Mouse (Mus musculus): Measurements from ENCODE around the gene Tango2.

Gene Tango2

DNA sequence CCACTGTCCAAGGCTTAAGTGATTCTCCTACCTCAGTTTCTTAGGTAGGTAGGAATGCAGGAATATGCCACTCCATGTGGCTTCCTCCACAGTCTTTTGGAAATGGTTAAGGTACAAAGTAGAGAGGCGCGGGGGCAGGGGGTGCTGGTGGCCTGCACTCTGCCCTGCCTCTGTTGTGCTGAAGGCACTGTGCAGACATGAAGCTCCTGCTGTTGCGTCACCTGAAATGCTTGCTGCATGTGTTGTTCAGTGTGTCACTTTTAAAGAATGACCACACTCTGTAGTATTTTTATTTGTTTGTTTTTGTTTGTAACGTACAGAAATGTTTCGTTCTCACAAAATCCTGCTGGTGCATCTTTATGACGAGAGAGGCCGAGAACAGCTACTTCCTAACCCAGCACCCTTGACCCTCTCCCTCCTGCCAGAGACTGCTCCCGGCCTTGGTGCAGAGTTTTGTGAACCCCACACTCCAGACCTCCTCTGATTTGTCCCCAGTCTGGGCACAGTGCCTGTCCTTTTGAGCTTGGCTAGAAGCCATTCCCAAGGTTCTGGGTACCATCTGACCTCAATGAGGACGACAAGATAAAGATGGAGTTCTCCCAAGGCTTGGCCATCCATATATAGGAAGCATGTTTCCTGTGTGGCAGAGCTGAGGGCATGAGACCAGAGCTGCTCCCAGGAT, 35.3 kb upstream of the Tango2 start:
- DNase-seq: peak; percentile 60 to 69

DNA sequence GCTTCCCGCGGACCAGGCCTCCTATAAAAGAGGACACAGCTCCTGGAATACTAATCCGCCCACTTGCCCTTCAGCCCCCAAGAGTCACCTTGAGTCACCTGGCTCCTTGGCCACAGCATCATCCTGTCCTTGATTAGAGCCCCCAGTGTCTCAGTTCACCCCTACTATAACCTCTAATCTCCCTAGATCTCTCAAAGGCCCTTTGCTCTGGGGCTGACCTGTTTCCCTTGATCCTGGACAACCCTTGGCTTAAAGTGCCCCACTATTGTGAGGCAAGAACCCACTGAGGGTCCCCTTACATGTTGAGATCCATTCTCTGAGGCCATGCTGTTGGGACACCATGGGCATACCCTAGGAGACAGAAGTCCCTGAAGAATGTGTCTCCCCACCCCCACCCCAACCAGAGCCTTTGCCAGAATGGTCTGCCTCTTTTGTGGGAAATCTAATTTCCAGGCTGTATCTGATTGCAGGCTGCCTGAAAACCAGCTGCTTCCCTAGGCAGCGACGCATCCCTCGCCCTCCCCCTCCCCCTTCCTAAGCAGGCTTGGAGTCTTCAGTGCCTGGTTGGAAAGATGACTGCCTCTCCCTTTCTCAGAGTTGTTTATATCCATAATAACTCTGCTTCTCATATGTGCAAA, 33.8 kb upstream of the Tango2 start:
- DNase-seq: no peak

DNA sequence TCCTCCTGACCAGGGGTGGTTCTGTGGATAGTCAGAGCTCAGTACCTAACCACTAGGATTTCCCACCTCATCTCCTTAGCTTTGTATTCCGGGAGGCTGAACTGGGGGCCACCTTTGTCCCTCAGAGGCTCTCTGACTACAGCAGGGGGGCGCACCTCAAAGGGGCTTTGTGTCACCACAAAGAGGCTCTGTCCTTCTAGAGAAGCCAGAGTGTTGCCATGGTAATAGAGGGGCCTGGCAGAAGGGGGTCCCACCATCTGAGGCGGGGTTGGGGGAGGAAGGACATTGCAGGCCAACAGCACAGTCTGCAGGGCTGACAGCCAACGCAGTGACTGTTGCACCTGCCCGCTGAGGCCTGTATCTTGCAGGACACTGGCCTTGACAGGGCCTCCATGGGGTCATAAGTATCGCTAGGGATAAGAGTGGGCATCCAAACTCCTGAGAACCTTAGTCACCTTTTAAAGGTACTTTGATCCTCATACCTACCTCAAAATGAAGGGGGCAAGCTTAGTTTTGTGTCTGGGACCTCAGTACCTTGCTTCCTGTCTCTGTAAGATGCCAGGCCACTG, 32.7 kb upstream of the Tango2 start:
- peak in 1 of 2 experiments; percentile 8 for DNase-seq

- DNase-seq: no peak
These were observed 31.6 kb upstream of the Tango2 start for GRCm38 (mm10) chr16:18379338-18380001.

- DNase-seq: no peak
These were observed 30.6 kb upstream of the Tango2 start for GRCm38 (mm10) chr16:18378489-18378888.

DNA sequence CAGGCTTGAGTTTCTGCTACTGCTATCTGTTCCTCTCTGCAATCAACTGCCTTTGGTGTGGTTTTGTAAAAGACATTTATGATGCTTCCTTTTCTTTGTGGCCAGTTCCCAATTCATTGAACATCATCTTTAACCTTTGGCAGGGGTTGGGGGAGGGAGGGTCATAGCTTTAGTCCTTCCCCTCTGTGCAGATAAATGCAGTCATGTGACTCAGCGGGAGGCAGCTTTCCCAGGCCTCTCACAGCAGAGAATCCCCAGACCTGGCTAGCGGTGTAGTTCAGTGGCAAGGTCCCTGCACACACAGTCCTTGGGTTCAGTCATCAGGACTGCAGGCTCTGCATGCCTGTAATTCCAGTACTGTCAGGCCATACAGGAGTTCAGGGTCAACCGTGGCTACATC, 29.3 kb upstream of the Tango2 start:
- DNase-seq: no peak

- DNase-seq: no peak
These were observed 28.5 kb upstream of the Tango2 start for GRCm38 (mm10) chr16:18376297-18376954.

DNA sequence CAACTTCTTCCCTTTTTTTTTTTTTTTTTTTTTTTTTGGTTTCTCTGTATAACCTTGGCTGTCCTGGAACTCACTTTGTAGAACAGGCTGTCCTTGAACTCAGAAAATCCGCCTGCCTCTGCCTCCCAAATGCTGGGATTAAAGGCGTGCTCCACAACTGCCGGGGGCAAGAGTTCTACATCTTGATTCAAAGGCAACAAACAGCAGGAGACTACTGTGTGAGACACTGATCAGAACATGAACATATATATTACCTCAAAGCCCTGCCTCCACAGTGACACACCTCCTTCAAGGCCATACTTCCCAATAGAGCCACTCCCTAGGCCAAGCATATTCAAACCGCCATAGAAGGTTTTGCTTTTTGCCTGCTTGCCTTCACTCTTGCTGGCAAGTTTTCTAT, 25.7 kb upstream of the Tango2 start:
- DNase-seq: no peak

GRCm38 (mm10) chr16:18370197-18370596, 22.3 kb upstream of the Tango2 start:
- no peak for DNase-seq

DNA sequence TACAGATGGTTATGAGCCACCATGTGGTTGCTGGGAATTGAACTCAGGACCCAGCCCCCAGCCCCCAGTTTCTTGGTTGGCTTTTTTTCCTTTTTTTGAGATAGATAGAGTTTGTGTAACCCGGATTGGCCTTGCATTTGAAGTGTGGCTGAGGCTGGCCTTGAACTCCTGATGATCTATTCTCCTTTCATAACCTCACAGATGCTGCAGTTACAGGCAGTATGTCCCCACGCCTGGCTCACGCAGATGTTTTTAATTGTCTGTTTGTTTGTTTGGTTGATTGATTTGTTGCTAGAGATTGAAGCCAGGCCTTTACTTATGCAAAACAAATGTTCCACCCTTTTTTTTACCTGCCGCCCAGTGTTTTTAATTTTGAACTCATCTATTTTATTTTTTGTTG, 18.9 kb upstream of the Tango2 start:
- no peak for DNase-seq

- no peak for DNase-seq
These were observed 15.0 kb upstream of the Tango2 start for GRCm38 (mm10) chr16:18362948-18363347.

DNA sequence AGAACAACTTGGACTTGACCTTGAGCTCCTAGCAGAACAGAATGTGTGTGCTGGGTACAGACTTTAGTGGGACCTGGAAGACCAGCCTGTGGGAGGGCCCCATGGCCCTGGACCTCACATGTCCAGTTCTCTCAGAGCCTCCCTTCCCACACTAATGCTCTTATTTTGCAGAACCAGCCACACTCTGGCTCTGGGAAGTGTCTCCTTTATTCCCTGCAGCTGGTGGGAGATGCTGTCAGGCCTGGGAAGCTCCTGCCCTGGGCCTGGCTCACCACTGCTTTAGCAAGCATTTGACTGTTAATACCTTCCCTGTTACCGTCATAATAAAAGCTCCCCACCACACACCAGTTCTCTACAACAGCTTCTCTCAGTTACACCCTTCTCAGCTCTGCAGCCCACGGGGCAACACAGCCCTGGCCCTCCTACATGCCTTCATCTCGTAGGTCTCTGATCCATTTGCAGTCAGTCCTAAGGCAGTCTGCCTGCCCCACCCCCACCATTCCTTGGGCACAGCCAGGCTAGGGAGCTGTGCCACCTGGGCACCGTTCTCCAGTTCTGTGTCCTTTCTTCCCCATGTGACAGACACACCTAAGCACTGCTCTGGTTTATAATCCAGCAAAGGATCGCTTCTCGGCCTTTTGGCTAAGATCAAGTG, 12.4 kb upstream of the Tango2 start:
- peak; percentile 76 to 85 for DNase-seq

DNA sequence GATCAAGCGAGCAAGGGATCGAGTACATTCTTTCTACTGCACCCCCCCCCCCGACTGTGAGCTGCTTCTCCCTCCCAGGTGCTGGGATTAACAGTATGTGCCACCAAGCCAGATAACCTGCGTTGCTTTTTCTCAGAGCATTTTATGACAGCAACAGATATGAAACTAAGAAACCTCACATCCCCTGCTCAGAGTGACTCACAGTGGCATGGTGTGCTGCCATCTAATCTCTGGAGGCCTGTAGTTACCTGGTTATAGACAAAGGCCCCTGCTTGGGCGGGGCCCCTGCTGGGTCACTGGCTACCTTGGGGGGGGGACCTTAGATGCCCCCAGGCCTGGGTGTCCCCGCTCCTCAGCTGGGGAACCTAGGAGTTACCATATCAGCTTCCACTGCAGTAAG, 10.1 kb upstream of the Tango2 start:
- no peak for DNase-seq

GRCm38 (mm10) chr16:18356961-18357360, 9.1 kb upstream of the Tango2 start:
- DNase-seq: peak in 1 of 2 experiments; percentile 47

DNA sequence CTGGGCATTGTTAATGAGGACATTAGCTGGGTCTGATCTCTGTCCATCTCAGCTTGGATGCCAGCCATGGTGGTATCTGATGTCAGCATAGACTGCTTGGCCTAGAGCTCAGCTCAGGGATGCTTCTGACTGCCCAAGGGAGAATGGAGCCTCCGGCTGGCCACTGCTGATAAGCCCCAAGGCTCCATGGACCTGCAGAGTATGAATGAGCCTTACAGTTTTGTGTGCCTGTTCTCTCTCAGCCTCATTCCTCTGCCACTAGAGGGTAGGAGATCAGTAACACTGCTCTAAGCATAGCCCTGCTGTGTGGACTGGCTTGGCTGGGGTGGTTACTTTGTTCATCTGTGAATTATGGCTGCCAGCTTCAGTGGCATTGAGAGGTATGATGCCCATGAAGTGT, 5.2 kb upstream of the Tango2 start:
- DNase-seq: no peak

- peak; percentile 69 to 83 for DNase-seq
These were observed 3.6 kb upstream of the Tango2 start for GRCm38 (mm10) chr16:18351313-18352055.

- peak; percentile 29 to 35 for DNase-seq
These were observed 1.9 kb upstream of the Tango2 start for GRCm38 (mm10) chr16:18349761-18350325.

DNA sequence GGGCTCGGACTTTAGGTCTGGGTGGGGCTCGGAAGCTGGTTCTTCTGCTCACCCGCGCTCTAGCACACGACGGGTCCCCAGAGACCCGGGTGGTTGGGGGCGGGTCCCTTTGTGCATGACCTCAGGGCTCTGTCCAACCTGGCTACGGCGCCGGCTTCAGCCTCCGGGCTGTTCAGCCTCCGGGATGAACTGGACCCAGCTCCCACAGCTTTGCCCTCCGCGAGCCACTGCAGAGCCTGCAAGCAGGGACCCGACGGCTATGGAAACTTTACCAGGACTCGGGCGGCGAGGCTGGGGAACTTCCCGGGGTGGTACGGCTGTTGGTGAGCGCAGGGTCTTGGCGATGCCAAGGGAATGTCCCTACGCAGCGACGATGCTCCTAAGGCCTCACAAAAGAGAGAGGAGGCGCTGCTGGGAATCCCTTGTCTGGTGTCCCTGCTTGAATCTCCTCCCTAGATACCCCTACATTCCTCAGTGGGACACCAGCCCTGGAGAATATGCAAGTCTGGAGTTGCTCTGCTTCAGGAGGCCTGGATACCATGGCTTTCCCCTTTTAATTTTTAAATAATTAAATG, 785 bp upstream of the Tango2 start:
- DNase-seq: peak; percentile 63 to 69

- DNase-seq: peak; percentile 92 to 95
These were observed 2.7 kb downstream of the Tango2 start for GRCm38 (mm10) chr16:18345243-18345642.

DNA sequence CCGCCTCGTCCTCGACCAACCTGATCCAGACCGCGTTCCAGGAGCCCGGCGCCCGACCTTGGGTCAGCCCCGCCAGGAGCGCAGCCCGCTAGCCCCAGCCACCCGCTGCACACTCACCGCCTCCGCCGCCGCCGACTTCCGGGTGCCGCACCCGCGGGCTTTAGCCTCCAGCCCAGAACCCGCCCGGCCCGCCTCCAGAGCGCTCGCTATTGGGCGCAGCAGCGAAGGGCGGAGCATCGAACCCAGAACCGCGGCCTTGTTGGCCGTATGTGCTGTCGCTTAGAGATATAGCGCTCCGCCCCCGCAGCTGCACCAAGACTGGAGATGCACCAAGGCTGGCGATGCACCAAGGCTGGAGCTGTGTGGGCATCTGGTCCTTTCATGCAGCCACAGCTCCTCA, 4.1 kb downstream of the Tango2 start:
- DNase-seq: peak; percentile 96 to 98
